Mouse (Mus musculus) left cerebral cortex, adult 8-10 months (tissue): ENCODE data around the gene Atp8a2. TPM values are rescaled to one million over a fixed set of nuclear protein-coding genes. Genes with fewer than 3 reads are reported as not detected.
A peak's percentile ranks its signal among the peaks of the same experiment; 100 is the strongest.

ENCODE experiments used
- DNase-seq, 2 experiments: peaks; one replicate each; pipeline ENCODE4 v3.0.0; 2022; ENCODE audit warnings: low spot score in 2 of 2
- total RNA-seq, 4 experiments: library from RNA; stranded (reverse); gene quantifications; 2 replicates each; pipeline ENCODE4 v1.2.4; 2022

The Atp8a2 gene
- total RNA-seq, 4 experiments from 2014 or later: 54.2 to 72.9 (median 63.0) TPM

- DNase-seq: no peak
These were observed 44.6 kb downstream of the Atp8a2 start for GRCm38 (mm10) chr14:60152373-60152772.

GRCm38 (mm10) chr14:60148893-60149292 is 48.1 kb downstream of the Atp8a2 start:
- DNase-seq: no peak

- DNase-seq: no peak
These were observed 53.7 kb downstream of the Atp8a2 start for GRCm38 (mm10) chr14:60143234-60143633.

- no peak for DNase-seq
These were observed 58.6 kb downstream of the Atp8a2 start for GRCm38 (mm10) chr14:60138339-60138738.

GRCm38 (mm10) chr14:60137812-60138211 is 59.2 kb downstream of the Atp8a2 start:
- DNase-seq: no peak

GRCm38 (mm10) chr14:60135801-60136200 is 61.2 kb downstream of the Atp8a2 start:
- DNase-seq: no peak

- DNase-seq: no peak
These were observed 62.3 kb downstream of the Atp8a2 start for GRCm38 (mm10) chr14:60134720-60135119.

GRCm38 (mm10) chr14:60131196-60131876 is 65.6 kb downstream of the Atp8a2 start:
- no peak for DNase-seq

- no peak for DNase-seq
These were observed 67.4 kb downstream of the Atp8a2 start for GRCm38 (mm10) chr14:60129564-60129963.

- no peak for DNase-seq
These were observed 71.8 kb downstream of the Atp8a2 start for GRCm38 (mm10) chr14:60125202-60125601.

DNA sequence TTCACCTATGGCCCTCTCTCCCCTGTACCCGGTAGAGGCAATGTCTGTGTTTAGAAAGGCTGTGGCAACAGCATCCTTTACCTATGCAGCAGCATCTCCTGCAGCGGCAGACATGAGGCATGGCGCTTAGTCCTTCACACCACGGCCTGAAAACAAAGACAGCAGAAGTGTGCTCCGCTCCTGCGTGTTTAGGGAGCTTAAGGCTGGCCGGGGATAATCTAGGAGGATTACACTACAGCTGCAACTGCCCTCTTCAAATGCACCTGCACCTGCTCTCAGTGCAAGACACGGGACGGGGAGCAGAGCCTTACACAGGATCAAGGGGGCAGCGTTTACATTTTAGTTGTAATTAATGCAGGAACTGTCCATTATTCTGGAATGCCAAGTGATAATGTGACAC is 75.4 kb downstream of the Atp8a2 start:
- DNase-seq: no peak

DNA sequence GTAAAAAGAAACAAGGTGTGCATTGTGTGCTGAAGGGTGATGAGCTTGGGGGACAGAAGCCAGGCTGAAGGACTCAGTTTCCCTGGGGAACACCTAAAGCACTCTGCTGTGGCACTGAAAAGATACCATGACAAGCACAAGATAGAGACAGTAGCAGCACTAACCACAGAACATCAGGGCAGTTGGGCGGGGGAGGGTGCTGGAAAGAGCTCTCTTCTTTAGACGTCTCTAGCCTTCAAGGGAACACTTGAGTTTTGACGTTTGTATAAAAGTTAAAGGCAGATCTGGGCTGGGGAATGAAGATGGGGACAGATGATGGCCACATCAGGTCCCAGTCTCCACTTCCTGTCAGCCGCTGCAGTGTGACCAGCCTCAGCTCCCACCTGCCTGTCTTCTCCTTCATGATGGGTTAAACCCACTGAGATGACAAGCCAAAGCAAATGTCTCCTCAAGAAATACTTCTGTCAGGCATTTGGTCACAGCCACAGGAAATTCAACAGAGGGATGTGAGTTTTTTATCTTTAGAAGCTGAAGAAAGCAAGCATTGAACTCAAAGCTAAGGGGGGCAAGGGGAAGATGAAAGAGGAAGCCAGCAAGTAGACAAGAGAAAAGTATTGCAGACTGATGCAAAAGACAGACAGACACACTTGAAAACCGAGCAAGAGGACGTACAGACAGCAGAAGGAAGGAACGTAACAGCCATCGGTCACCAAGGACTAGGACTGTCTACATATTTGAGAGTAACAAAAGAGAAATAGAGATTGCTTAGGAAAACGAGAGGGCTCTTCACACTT is 79.0 kb downstream of the Atp8a2 start:
- no peak for DNase-seq

GRCm38 (mm10) chr14:60086808-60087725 is 109.9 kb downstream of the Atp8a2 start:
- DNase-seq: peak in 1 of 2 experiments; percentile 31

DNA sequence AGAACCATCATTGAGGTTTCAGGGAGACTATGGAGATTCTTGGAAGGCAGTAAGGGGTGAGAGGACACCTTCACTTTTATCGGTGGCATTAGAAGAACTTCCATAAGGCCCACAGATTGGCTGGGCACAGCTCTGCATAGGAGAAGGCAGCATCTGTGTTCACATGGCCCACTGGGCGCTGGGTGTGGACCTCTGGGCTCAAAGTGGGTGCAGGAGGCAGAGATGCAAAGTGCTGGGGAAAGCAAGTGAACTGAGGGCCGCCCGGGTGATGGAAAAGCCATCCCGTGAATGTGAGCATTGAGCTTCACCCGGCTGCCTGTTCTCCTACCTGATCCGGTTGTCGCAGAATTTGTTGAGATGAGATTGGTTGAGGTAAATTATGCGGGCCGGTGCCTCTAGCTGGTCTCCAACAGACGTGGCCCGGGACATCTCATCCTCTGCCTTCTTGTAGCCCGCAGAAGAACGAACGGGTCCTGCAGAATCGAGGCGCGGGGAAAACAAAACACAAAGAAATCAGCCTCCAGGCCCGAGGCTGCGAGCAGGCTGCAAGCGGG is 110.6 kb downstream of the Atp8a2 start:
- no peak for DNase-seq

DNA sequence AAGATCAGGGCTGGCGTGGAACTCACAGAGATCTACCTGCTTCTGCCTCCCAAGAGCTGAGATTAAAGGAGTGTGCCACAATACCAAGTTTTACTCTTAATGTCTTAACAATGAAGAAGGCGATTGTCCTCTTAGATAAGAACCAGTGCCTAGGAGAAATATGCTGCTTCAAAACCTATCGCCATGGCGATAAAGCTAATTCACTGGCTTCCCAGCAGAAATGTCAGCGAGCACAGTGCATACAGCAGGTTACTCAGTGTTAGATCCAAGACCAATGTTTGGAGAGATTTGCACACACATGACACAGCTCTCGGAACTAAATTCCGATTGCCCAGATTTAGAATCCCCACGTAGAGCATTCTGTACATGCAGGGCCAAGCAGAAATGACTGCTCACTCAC is 114.2 kb downstream of the Atp8a2 start:
- DNase-seq: no peak

- no peak for DNase-seq
These were observed 124.5 kb downstream of the Atp8a2 start for GRCm38 (mm10) chr14:60072496-60072895.

GRCm38 (mm10) chr14:60065186-60065585 is 131.8 kb downstream of the Atp8a2 start:
- DNase-seq: no peak

DNA sequence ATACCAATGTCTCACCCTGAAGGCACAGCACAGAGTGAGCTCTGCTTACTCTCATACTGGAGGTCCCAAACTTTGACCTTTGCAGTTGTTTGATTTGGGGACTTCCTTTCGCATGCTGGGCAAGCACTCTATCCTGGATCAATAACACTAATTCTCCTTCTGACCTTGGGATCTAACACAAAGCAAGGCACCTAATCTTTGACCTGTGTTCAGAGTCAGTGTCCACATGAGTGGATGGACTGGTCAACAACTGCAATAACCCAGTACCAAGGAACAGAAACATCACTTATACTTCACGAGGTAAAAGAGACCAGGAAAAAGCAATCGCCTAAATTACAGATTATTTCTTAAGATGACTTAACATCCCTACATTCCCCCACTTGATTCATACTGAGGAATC is 136.0 kb downstream of the Atp8a2 start:
- DNase-seq: no peak

DNA sequence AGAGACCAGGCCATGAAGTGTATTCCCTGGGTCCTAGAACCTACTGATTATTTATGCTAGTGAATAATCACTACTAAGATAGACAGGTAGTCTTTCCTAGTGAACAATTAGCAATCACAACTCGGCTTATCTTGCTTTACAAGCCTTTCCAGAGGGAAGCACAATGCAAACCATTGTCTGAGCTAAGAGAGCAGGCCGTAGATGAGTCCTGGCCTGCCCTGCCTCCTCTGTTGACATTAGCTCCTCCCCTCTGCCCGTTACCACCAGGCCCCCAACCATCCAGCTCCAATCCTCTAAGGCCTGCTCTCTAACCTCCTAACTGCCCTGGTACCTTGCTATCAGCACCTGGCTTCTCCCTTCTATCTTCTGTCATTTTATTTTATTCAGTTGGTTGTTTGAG is 138.1 kb downstream of the Atp8a2 start:
- DNase-seq: no peak

DNA sequence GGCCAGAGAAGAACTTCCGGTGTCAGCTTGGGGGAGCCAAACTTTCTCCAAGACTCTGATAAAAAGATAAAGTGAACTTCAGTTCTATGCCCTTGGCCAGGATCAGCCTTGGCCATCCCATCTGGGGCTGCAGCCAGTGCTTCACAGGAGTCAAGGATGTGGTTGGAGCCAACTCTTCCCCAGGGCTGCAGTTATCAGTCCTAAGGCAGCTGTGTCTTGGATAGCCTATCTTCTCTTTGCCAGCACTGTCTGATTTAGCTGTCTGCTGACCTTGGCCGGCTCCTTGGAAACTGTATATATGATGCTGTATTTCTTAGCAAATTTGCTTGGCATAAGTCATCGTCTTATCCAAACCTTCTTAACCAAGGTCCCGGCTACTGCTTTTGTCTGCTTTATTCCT is 141.7 kb downstream of the Atp8a2 start:
- DNase-seq: no peak

- no peak for DNase-seq
These were observed 166.3 kb downstream of the Atp8a2 start for GRCm38 (mm10) chr14:60030666-60031065.
